Mouse (Mus musculus) left cerebral cortex, adult 8-10 months (tissue): ENCODE results near the gene Pde6h. TPM values are rescaled to one million over a fixed set of nuclear protein-coding genes. Genes with fewer than 3 reads are reported as not detected.
A peak's percentile ranks its signal among the peaks of the same experiment; 100 is the strongest.
"Not testable (repeated sequence)": the region's sequence is repeated elsewhere in the genome, so short reads cannot be mapped to it uniquely, and the experiment has no call there.

Experiments
- DNase-seq, 2 experiments: peaks; one replicate each; pipeline ENCODE4 v3.0.0; 2022; ENCODE audit warnings: low spot score in 2 of 2
- total RNA-seq, 4 experiments: library from RNA; stranded (reverse); gene quantifications; 2 replicates each; pipeline ENCODE4 v1.2.4; 2022

The Pde6h gene
- total RNA-seq, 4 experiments from 2014 or later = 0.44 to 3.0 (median 1.1) TPM

GRCm38 (mm10) chr6:136940188-136940960, 16.7 kb downstream of the Pde6h start:
- DNase-seq = no peak

- DNase-seq = no peak
Observed at GRCm38 (mm10) chr6:136941051-136942021, 17.7 kb downstream of the Pde6h start, which contains the start of gene Arhgdib. Arhgdib (minus strand) TSS chr6:136941899.

- no peak for DNase-seq
Observed at GRCm38 (mm10) chr6:136942280-136942679, 18.6 kb downstream of the Pde6h start.

GRCm38 (mm10) chr6:136943392-136943791, 19.8 kb downstream of the Pde6h start:
- no peak for DNase-seq

GRCm38 (mm10) chr6:136944511-136944910, 20.9 kb downstream of the Pde6h start:
- no peak for DNase-seq

GRCm38 (mm10) chr6:136946241-136946640, 22.6 kb downstream of the Pde6h start:
- no peak for DNase-seq

- no peak for DNase-seq
Observed at GRCm38 (mm10) chr6:136946943-136947342, 23.3 kb downstream of the Pde6h start.

- DNase-seq = no peak
Observed at GRCm38 (mm10) chr6:136947716-136948115, 24.1 kb downstream of the Pde6h start.

GRCm38 (mm10) chr6:136950171-136950570, 26.5 kb downstream of the Pde6h start:
- DNase-seq = no peak

- DNase-seq = no peak
Observed at GRCm38 (mm10) chr6:136952930-136953329, 29.3 kb downstream of the Pde6h start.

- DNase-seq = no peak
Observed at GRCm38 (mm10) chr6:136954192-136954591, 30.6 kb downstream of the Pde6h start.

- no peak for DNase-seq
Observed at GRCm38 (mm10) chr6:136954715-136955114, 31.1 kb downstream of the Pde6h start.

GRCm38 (mm10) chr6:136955240-136955639, 31.6 kb downstream of the Pde6h start:
- no peak for DNase-seq

- no peak for DNase-seq
Observed at GRCm38 (mm10) chr6:136957062-136957461, 33.4 kb downstream of the Pde6h start.

- no peak for DNase-seq
Observed at GRCm38 (mm10) chr6:136959131-136959530, 35.5 kb downstream of the Pde6h start.

GRCm38 (mm10) chr6:136962957-136963356, 39.3 kb downstream of the Pde6h start:
- DNase-seq = no peak

- DNase-seq = no peak
Observed at GRCm38 (mm10) chr6:136964609-136965510, 41.2 kb downstream of the Pde6h start.

- peak in 1 of 2 experiments; percentile 38 for DNase-seq
Observed at GRCm38 (mm10) chr6:136965912-136966311, 42.3 kb downstream of the Pde6h start.

- no peak for DNase-seq
Observed at GRCm38 (mm10) chr6:136967466-136967865, 43.8 kb downstream of the Pde6h start.

GRCm38 (mm10) chr6:136968877-136969276, 45.2 kb downstream of the Pde6h start:
- DNase-seq = not testable (repeated sequence)
